Mouse (Mus musculus) forebrain, embryonic 11.5 days (tissue): ENCODE results near the gene Trpm1. TPM values are rescaled to one million over a fixed set of nuclear protein-coding genes. Genes with fewer than 3 reads are reported as not detected.

Experiments
- ATAC-seq: fragments of 200-750 bp; cut with Nextera tagmentation; replicated peaks from 2 replicates; pipeline ENCODE4 v1.8.0; 2017; ENCODE audit warnings: moderate TSS enrichment; ENCODE audit not compliant: low FRiP score
- DNase-seq: peaks from one replicate; pipeline ENCODE4 v3.0.0-alpha.2; 2017; ENCODE audit warnings: low spot score
- H3K27ac ChIP-seq: fragments of 300-500 bp; sonication (generic); 2 replicates; pipeline ENCODE4 v1.5.1; 2014; ENCODE audit warnings: low read depth, low read length
- H3K27me3 ChIP-seq: fragments of 300-500 bp; sonication (generic); 2 replicates; pipeline ENCODE4 v1.6.1; 2014; ENCODE audit warnings: mild to moderate bottlenecking, low read length, mixed read lengths; ENCODE audit not compliant: control insufficient read depth, insufficient read depth
- H3K36me3 ChIP-seq: fragments of 300-500 bp; sonication (generic); 2 replicates; pipeline ENCODE4 v1.6.1; 2014; ENCODE audit warnings: mild to moderate bottlenecking, low read length, moderate library complexity, mixed read lengths; ENCODE audit not compliant: control insufficient read depth, insufficient read depth
- H3K4me1 ChIP-seq: fragments of 300-500 bp; sonication (generic); replicated peaks from 2 replicates; pipeline ENCODE4 v1.6.1; 2014; ENCODE audit warnings: low read length, mixed read lengths; ENCODE audit not compliant: control insufficient read depth, insufficient read depth
- H3K4me2 ChIP-seq: fragments of 300-500 bp; sonication (generic); 2 replicates; pipeline ENCODE4 v1.6.1; 2014; ENCODE audit warnings: low read depth, mild to moderate bottlenecking, low read length, moderate library complexity, mixed read lengths; ENCODE audit not compliant: severe bottlenecking
- H3K4me3 ChIP-seq: fragments of 300-500 bp; sonication (generic); 2 replicates; pipeline ENCODE4 v1.5.1; 2014; ENCODE audit warnings: low read depth, low read length
- H3K9ac ChIP-seq: fragments of 300-500 bp; sonication (generic); 2 replicates; pipeline ENCODE4 v1.6.1; 2014; ENCODE audit warnings: low read length
- H3K9me3 ChIP-seq: fragments of 300-500 bp; sonication (generic); 2 replicates; pipeline ENCODE4 v1.6.1; 2016; ENCODE audit warnings: low read length, mixed read lengths; ENCODE audit not compliant: control insufficient read depth
- WGBS: fragments of 180-500 bp; shearing (Covaris S2); extraction: QIAGEN DNeasy Blood & Tissue Kit; methylation state at CpG from one replicate; pipeline ENCODE4 v1.1.7; 2014; 5-methylcytosine and 5-hydroxymethylcytosine counted together
- polyA plus RNA-seq: library from polyadenylated mRNA; unstranded; fragments of >200 nt; fragmentation: Nextera tagmentation; extraction: Ambion mirVana; gene quantifications from 2 replicates; pipeline ENCODE4 v1.2.1, GENCODE M21; 2014

Trpm1 gene
- polyA plus RNA-seq, 1 experiment from 2014 or later, result 2.3 TPM

DNA sequence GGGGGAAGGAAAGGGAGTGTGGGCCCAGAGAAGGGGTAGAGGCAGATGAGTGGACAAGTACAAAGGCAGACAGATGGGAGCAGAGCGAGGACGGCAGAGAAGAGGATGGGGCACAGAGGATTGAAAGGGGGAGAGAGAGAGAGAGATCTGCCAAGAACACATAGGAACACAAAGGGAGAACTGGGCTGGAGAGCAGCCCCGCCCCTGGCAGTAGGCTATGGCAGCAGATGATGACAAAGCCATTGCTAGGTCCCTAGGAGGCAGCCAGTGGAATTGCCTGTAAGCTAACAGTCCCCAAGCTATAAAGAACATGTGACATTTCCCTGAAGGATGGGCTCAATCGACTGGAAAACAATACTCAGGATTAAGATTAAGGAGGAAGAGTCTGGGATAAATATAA lies 121.9 kb downstream of the Trpm1 start:
- no peak overlapping the region for H3K4me3 ChIP-seq
- no peak overlapping the region for H3K27ac ChIP-seq
- WGBS, result 74% methylated on average over 4 of the region's 4 CpGs
- DNase-seq, result no peak
- peaks cover 1% of the 10 kb centered on the region; the same call in 1 of the 2 replicates for H3K4me1 ChIP-seq
- ATAC-seq, result no peak
- no peak overlapping the region for H3K9ac ChIP-seq
- no peaks in the 10 kb centered on the region for H3K36me3 ChIP-seq
- H3K4me2 ChIP-seq, result no peak overlapping the region
- no peaks in the 10 kb centered on the region for H3K27me3 ChIP-seq
- H3K9me3 ChIP-seq, result no peaks in the 10 kb centered on the region; the same call in 1 of the 2 replicates

DNA sequence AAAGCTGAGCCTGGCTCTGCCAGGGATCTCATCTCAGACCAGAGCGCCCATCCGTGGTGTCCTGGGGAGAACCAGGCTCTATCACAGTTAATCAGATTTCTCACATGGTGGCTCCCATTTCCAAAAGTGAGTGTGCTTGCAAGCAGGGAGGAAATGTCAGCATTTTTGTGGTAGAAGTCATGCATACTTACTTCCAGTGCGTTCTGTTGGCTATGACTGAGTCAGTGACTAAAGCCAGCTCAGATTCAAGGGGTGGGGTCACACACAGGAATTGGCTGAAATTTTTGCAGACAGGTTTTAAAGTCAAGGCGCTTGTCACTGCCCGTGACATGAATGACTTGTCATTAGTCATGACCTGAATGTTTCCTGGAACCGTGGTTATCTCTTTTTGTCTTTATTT lies 123.3 kb downstream of the Trpm1 start:
- H3K9ac ChIP-seq, result no peak overlapping the region
- no peaks in the 10 kb centered on the region for H3K27me3 ChIP-seq
- WGBS, result 62% methylated on average over 6 of the region's 6 CpGs
- H3K9me3 ChIP-seq, result no peaks in the 10 kb centered on the region; the same call in 1 of the 2 replicates
- ATAC-seq (no peak), DNase-seq (no peak)
- no peak overlapping the region for H3K4me2 ChIP-seq
- peaks cover 1% of the 10 kb centered on the region; the same call in 1 of the 2 replicates for H3K4me1 ChIP-seq
- H3K36me3 ChIP-seq, result no peaks in the 10 kb centered on the region
- H3K4me3 ChIP-seq, result no peak overlapping the region
- H3K27ac ChIP-seq, result no peak overlapping the region

GRCm38 (mm10) chr7:64278526-64278925 lies 124.9 kb downstream of the Trpm1 start:
- WGBS, result 95% methylated on average over 1 of the region's 1 CpGs
- ATAC-seq, result no peak

DNA sequence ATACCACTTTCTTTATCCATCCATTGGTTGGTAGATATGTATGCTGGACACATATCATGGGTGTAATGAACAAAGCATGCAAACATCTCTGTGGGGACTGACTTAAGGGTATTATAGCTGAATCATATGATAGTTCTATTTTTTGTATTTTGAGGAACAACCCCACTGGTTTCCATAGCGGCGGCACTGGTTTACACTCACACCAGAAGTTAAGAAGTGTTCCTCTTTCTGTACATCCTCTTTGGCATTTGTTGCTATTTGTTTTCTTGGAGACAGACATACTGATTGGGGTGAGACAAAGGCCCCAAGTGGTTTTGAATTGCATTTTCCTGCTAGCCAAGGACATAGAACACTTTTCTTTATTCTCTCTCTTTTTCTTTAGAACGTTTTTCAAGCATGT lies 125.9 kb downstream of the Trpm1 start:
- H3K4me2 ChIP-seq, result no peak overlapping the region
- no peak overlapping the region for H3K9ac ChIP-seq
- no peaks in the 10 kb centered on the region for H3K36me3 ChIP-seq
- H3K4me3 ChIP-seq, result no peak overlapping the region
- ATAC-seq (no peak), DNase-seq (no peak)
- no peaks in the 10 kb centered on the region for H3K9me3 ChIP-seq
- H3K27me3 ChIP-seq, result no peaks in the 10 kb centered on the region
- H3K4me1 ChIP-seq, result 0 out of 2 replicates have a peak, but pooled peaks cover 1% of the 10 kb centered on the region
- 86% methylated on average over 3 of the region's 3 CpGs for WGBS
- no peak overlapping the region for H3K27ac ChIP-seq

More at GRCm38 (mm10) chr7:64278526-64278925, 124.9 kb downstream of the Trpm1 start:
- Histone ChIP-seq H3K4me2 (no peak overlapping the region), H3K27ac (no peak overlapping the region), H3K9ac (no peak overlapping the region), H3K9me3 (no peaks in the 10 kb centered on the region), H3K27me3 (no peaks in the 10 kb centered on the region), H3K4me3 (no peak overlapping the region), H3K4me1 (0 out of 2 replicates have a peak, but pooled peaks cover 1% of the 10 kb centered on the region), H3K36me3 (no peaks in the 10 kb centered on the region)
- no peak for DNase-seq

GRCm38 (mm10) chr7:64286566-64286965 lies 132.9 kb downstream of the Trpm1 start:
- H3K9ac ChIP-seq, result no peak overlapping the region
- DNase-seq, result no peak
- ATAC-seq, result no peak
- no peaks in the 10 kb centered on the region for H3K36me3 ChIP-seq
- H3K4me3 ChIP-seq, result no peak overlapping the region
- H3K27ac ChIP-seq, result no peak overlapping the region
- H3K27me3 ChIP-seq, result no peaks in the 10 kb centered on the region
- H3K4me2 ChIP-seq, result no peak overlapping the region
- no peaks in the 10 kb centered on the region for H3K4me1 ChIP-seq
- no peaks in the 10 kb centered on the region for H3K9me3 ChIP-seq

GRCm38 (mm10) chr7:64287414-64288091 lies 133.9 kb downstream of the Trpm1 start, which contains the start of gene Mtmr10:
Gene Mtmr10, plus strand, starts transcription at chr7:64287653.
- Histone ChIP-seq H3K36me3 (no peaks in the 10 kb centered on the region), H3K4me2 (peak within 1 kb of the TSS; percentile 52), H3K4me1 (no peaks in the 10 kb centered on the region), H3K4me3 (peak within 1 kb of the TSS; percentile 85), H3K27me3 (no peaks in the 10 kb centered on the region), H3K9ac (peak within 1 kb of the TSS; percentile 77), H3K9me3 (no peaks in the 10 kb centered on the region), H3K27ac (peak within 1 kb of the TSS; percentile 41; the same call in 1 of the 2 replicates)
- ATAC-seq (peak; percentile 98), DNase-seq (peak; percentile 98)
- WGBS, result under 1% methylated on average over 75 of the region's 77 CpGs

DNA sequence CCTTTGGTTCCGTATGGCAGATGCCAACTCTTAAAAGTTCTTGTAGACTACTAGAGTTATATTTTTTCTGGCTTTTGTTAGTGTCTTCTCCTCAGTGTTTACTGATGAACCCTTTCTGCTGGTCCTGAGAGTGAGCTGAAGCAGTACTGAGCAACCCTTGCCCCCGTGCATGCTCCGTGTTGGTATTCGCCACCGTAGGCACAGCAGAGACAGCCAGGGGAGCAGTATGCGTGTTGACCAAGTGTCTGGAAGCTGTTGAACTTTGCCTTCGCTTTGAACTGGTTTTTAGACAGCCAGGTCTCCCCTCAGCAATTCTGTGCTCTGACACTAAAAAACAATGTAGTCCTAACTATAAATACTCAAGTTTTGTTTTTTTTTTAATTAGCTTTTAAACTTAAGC lies 135.8 kb downstream of the Trpm1 start:
- ATAC-seq (no peak), DNase-seq (no peak)
- H3K4me2 ChIP-seq, result no peak overlapping the region
- 95% methylated on average over 7 of the region's 7 CpGs for WGBS
- H3K36me3 ChIP-seq, result no peaks in the 10 kb centered on the region
- H3K4me1 ChIP-seq, result no peaks in the 10 kb centered on the region
- no peak overlapping the region for H3K27ac ChIP-seq
- no peak overlapping the region for H3K9ac ChIP-seq
- no peak overlapping the region for H3K4me3 ChIP-seq
- no peaks in the 10 kb centered on the region for H3K9me3 ChIP-seq
- no peaks in the 10 kb centered on the region for H3K27me3 ChIP-seq

- H3K27ac ChIP-seq, result no peak overlapping the region
- WGBS, result 81% methylated on average over 6 of the region's 6 CpGs
- H3K4me1 ChIP-seq, result no peaks in the 10 kb centered on the region
- no peak overlapping the region for H3K9ac ChIP-seq
- H3K36me3 ChIP-seq, result no peaks in the 10 kb centered on the region
- ATAC-seq, result no peak
- no peaks in the 10 kb centered on the region for H3K27me3 ChIP-seq
- H3K9me3 ChIP-seq, result no peaks in the 10 kb centered on the region
- H3K4me3 ChIP-seq, result no peak overlapping the region
- H3K4me2 ChIP-seq, result no peak overlapping the region
- DNase-seq, result no peak
Observed at GRCm38 (mm10) chr7:64290431-64290830, 136.8 kb downstream of the Trpm1 start.

DNA sequence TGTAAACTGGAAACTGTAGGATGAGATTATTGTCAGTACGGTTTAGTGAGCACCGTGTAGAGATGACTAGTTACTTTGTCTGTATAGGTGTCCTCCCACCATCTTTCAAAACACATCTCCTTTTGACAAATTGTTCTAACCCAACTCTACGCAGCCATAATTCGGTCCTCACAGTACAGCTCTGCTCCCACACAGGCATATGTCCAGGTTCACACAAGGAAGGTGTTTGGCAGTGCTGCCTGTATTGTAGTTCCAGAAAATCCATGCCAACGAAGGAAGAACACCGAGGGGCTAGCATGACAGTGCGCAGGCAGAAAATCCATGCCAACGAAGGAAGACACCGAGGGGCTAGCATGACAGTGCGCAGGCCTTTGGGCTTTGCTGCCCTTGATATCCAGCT lies 138.1 kb downstream of the Trpm1 start:
- no peak for ATAC-seq
- Histone ChIP-seq H3K4me1 (0 out of 2 replicates have a peak, but pooled peaks cover 1% of the 10 kb centered on the region), H3K9me3 (no peaks in the 10 kb centered on the region), H3K9ac (no peak overlapping the region), H3K4me3 (no peak overlapping the region), H3K36me3 (no peaks in the 10 kb centered on the region), H3K27ac (no peak overlapping the region), H3K4me2 (no peak overlapping the region), H3K27me3 (no peaks in the 10 kb centered on the region)
- WGBS, result 95% methylated on average over 10 of the region's 10 CpGs
- DNase-seq, result no peak
